In genomic region chr9:45839982-45840300, GRCm38 (mm10) we compare ENCODE assay signal across 8 mouse cellular contexts. TPM values are rescaled to one million over a fixed set of nuclear protein-coding genes. Genes with fewer than 3 reads are reported as not detected.
DNase-seq lines count a peak whose midpoint lies in the region; ATAC-seq and TF ChIP-seq lines count a peak whose summit lies in the region.
"Had no signal": no experiment of that assay in that cellular context is flagged by ENCODE, and none has a peak within 500 bp of the region (broad histone marks: within the 10 kb centered on the region; RNA-seq: fewer than 3 reads in every experiment).

No protein-coding gene starts in this region.

- H3K27me3 ChIP-seq in lung, embryonic 14.5 days (ENCODE audit: insufficient read depth, low read length): no peaks in the 10 kb centered on the region
- H3K27me3 ChIP-seq in forebrain, embryonic 15.5 days: no peaks in the 10 kb centered on the region
- no peaks in the 10 kb centered on the region for H3K27me3 ChIP-seq in limb, embryonic 14.5 days (ENCODE audit: control insufficient read depth, insufficient read depth, low read length)
- H3K27me3 ChIP-seq in stomach, embryonic 14.5 days (ENCODE audit: control insufficient read depth, insufficient read depth, low read length): no peaks in the 10 kb centered on the region

- WGBS in lung, embryonic 14.5 days: 65% methylated on average over 7 of the region's 7 CpGs
- 80% methylated on average over 7 of the region's 7 CpGs for WGBS in forebrain, embryonic 15.5 days
- WGBS in limb, embryonic 14.5 days: 80% methylated on average over 7 of the region's 7 CpGs
- WGBS in stomach, embryonic 14.5 days: 76% methylated on average over 7 of the region's 7 CpGs

- H3K4me1 ChIP-seq in lung, embryonic 14.5 days (ENCODE audit: insufficient read depth): peaks cover 9% of the 10 kb centered on the region
- H3K4me1 ChIP-seq in forebrain, embryonic 15.5 days: peaks cover 42% of the 10 kb centered on the region
- peaks cover 22% of the 10 kb centered on the region for H3K4me1 ChIP-seq in limb, embryonic 14.5 days (ENCODE audit: control insufficient read depth, insufficient read depth, low read length)
- H3K4me1 ChIP-seq in stomach, embryonic 14.5 days (ENCODE audit: control insufficient read depth, insufficient read depth, low read length): peaks cover 23% of the 10 kb centered on the region

- peak overlapping the region; percentile 96 for H3K4me2 ChIP-seq in lung, embryonic 14.5 days
- peak overlapping the region; percentile 83 for H3K4me2 ChIP-seq in forebrain, embryonic 15.5 days (replicated peaks)
- H3K4me2 ChIP-seq in limb, embryonic 14.5 days (replicated peaks; ENCODE audit: low read depth, low read length, severe bottlenecking): peak overlapping the region; percentile 93
- H3K4me2 ChIP-seq in stomach, embryonic 14.5 days (replicated peaks; ENCODE audit: low read depth, low read length): peak overlapping the region; percentile 97

- H3K9me3 ChIP-seq in lung, embryonic 14.5 days (ENCODE audit: low read depth, low read length): no peaks in the 10 kb centered on the region
- H3K9me3 ChIP-seq in forebrain, embryonic 15.5 days: no peaks in the 10 kb centered on the region
- H3K9me3 ChIP-seq in limb, embryonic 14.5 days (ENCODE audit: control insufficient read depth, low read length): no peaks in the 10 kb centered on the region
- H3K9me3 ChIP-seq in stomach, embryonic 14.5 days (ENCODE audit: control insufficient read depth, low read depth, low read length): no peaks in the 10 kb centered on the region

- H3K36me3 ChIP-seq in lung, embryonic 14.5 days (ENCODE audit: insufficient read depth): no peaks in the 10 kb centered on the region
- no peaks in the 10 kb centered on the region for H3K36me3 ChIP-seq in forebrain, embryonic 15.5 days
- H3K36me3 ChIP-seq in limb, embryonic 14.5 days (ENCODE audit: control insufficient read depth, insufficient read depth, low read length): no peaks in the 10 kb centered on the region; the same call in 1 of the 2 replicates
- no peaks in the 10 kb centered on the region; the same call in 1 of the 2 replicates for H3K36me3 ChIP-seq in stomach, embryonic 14.5 days (ENCODE audit: control insufficient read depth, insufficient read depth, low read length)

- TF ChIP-seq POLR2A in limb, embryonic 14.5 days (IDR thresholded peaks at IDR 0.05; ENCODE audit: borderline replicate concordance, extremely low read depth, insufficient read depth, insufficient read length): no peak

- H3K4me3 ChIP-seq in lung, embryonic 14.5 days (ENCODE audit: low read depth, low read length): peak overlapping the region; percentile 65
- peak overlapping the region; percentile 89 for H3K4me3 ChIP-seq in forebrain, embryonic 15.5 days
- peak overlapping the region; percentile 60 for H3K4me3 ChIP-seq in limb, embryonic 14.5 days (replicated peaks; ENCODE audit: low read length)
- H3K4me3 ChIP-seq in stomach, embryonic 14.5 days (ENCODE audit: low read depth, low read length): peak overlapping the region; percentile 95

- no peak for TF ChIP-seq CTCF in lung, embryonic 14.5 days (IDR thresholded peaks at IDR 0.05; ENCODE audit: low read depth)

- H3K27ac ChIP-seq in lung, embryonic 14.5 days (ENCODE audit: low read depth): no peak overlapping the region
- no peak overlapping the region for H3K27ac ChIP-seq in forebrain, embryonic 15.5 days (replicated peaks)
- no peak overlapping the region for H3K27ac ChIP-seq in limb, embryonic 14.5 days (replicated peaks; ENCODE audit: low read depth, low read length)
- H3K27ac ChIP-seq in stomach, embryonic 14.5 days (ENCODE audit: low read length): no peak overlapping the region

- ATAC-seq in lung, embryonic 14.5 days (ENCODE audit: insufficient read depth): no peak
- no peak for ATAC-seq in forebrain, embryonic 15.5 days (replicated peaks)
- ATAC-seq in limb, embryonic 14.5 days (ENCODE audit: low FRiP score, low read depth): no peak
- peak; percentile 8; the same call in 1 of the 2 replicates for ATAC-seq in stomach, embryonic 14.5 days (ENCODE audit: insufficient number of reproducible peaks, insufficient read depth, low FRiP score, low read depth)
- ATAC-seq in erythroid progenitor cell, adult 5-6 weeks (replicated peaks; ENCODE audit: low FRiP score, poor library complexity, severe bottlenecking): no peak
- ATAC-seq: activated CD4-positive, CD25-positive, alpha-beta regulatory T cell, adult 4 months had no signal

- no peak for DNase-seq in lung, embryonic 14.5 days
- DNase-seq in lung, postnatal 10 days: no peak
- no peak for DNase-seq in limb, embryonic 14.5 days (ENCODE audit: low spot score)
- DNase-seq in layer of hippocampus, adult 18-20 months (ENCODE audit: low spot score in 2 of 2): no peak

- peak overlapping the region; percentile 71 for H3K9ac ChIP-seq in lung, embryonic 14.5 days
- peak overlapping the region; percentile 75 for H3K9ac ChIP-seq in forebrain, embryonic 15.5 days (replicated peaks)
- peak overlapping the region; percentile 83 for H3K9ac ChIP-seq in limb, embryonic 14.5 days (ENCODE audit: low read depth, low read length, severe bottlenecking)
- H3K9ac ChIP-seq in stomach, embryonic 14.5 days (replicated peaks; ENCODE audit: low read depth, low read length): 0 out of 2 replicates have a peak overlapping the region, but pooled peaks have one; percentile 83

RNA-seq across cellular contexts. Expression of gene Bace1, which starts 1.6 kb away (rescaled TPM):
- polyA plus RNA-seq in lung, embryonic 14.5 days (2014; fragmentation: Nextera tagmentation; extraction: Ambion mirVana): 27.2 and 29.9 TPM in 2 replicates
- polyA plus RNA-seq in forebrain, embryonic 15.5 days (2015; fragmentation: Nextera tagmentation; extraction: Ambion mirVana): 47.2 and 47.4 TPM in 2 replicates
- polyA plus RNA-seq in limb, embryonic 14.5 days (2012; rRNA removed): 37.9 and 49.3 TPM in 2 replicates
- 39.0 and 42.3 TPM in 2 replicates for polyA plus RNA-seq in limb, embryonic 14.5 days (2014; fragmentation: Nextera tagmentation; extraction: Ambion mirVana)
- polyA plus RNA-seq in stomach, embryonic 14.5 days (2014; fragmentation: Nextera tagmentation; extraction: Ambion mirVana): 34.3 and 37.1 TPM in 2 replicates
- 3.8 and 4.3 TPM in 2 replicates for total RNA-seq in erythroid progenitor cell, adult 5-6 weeks (2015; ENCODE audit: low replicate concordance)
- total RNA-seq in erythroid progenitor cell, adult 5-6 weeks (2017; ENCODE audit: low replicate concordance): 1.5 and 2.2 TPM in 2 replicates
- 10 to 100 TPM; 79.9 to 88.1 TPM for total RNA-seq in layer of hippocampus, adult 18-20 months (2021)

RNA-seq across cellular contexts. Expression of gene Cep164, which starts 11.4 kb away (rescaled TPM):
- polyA plus RNA-seq in lung, embryonic 14.5 days (2014; fragmentation: Nextera tagmentation; extraction: Ambion mirVana): 23.2 and 26.9 TPM in 2 replicates
- 14.5 and 18.2 TPM in 2 replicates for polyA plus RNA-seq in forebrain, embryonic 15.5 days (2015; fragmentation: Nextera tagmentation; extraction: Ambion mirVana)
- 33.3 and 40.2 TPM in 2 replicates for polyA plus RNA-seq in limb, embryonic 14.5 days (2012; rRNA removed)
- polyA plus RNA-seq in limb, embryonic 14.5 days (2014; fragmentation: Nextera tagmentation; extraction: Ambion mirVana): 26.2 and 36.9 TPM in 2 replicates
- 24.4 and 34.6 TPM in 2 replicates for polyA plus RNA-seq in stomach, embryonic 14.5 days (2014; fragmentation: Nextera tagmentation; extraction: Ambion mirVana)
- total RNA-seq in erythroid progenitor cell, adult 5-6 weeks (2015; ENCODE audit: low replicate concordance): 31.4 and 47.4 TPM in 2 replicates
- 39.9 and 50.2 TPM in 2 replicates for total RNA-seq in erythroid progenitor cell, adult 5-6 weeks (2017; ENCODE audit: low replicate concordance)
- total RNA-seq in layer of hippocampus, adult 18-20 months (2021): 10 to 100 TPM; 11.3 to 13.2 TPM
